Mouse (Mus musculus): ENCODE data around the gene Ntm.

DNA sequence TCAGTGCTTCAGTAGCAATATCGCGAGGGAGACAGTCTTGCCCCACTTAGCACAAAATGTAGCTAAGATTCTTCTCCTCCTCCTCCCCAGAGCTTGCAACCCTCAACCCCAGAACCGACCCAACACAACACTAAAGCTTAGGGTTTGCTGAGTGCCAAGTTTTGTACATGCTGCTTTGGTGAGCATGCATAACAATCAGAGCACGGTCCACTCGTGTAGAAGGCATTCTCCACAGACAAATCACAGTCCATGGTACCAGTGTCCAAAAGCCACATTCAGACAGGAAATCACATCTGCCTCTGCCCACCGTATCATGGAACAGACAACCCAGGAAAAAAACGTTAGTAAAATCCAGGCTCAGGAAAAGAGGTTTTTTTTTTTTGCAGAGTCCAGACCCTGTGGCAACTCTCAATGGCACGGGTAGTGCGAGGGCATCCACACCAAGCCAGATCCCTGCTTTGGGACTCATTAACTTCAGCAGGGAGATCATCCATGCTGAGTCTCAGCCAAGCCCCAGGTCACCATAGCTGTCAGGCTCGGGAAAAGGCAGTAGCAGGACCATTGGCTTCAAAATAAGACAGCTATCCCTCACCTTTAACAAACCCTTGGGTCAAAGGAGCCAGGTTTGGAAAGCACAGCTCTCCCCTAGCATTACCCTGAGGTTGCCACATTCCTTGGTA lies 552.1 kb downstream of the Ntm start:
- TF ChIP-seq CTCF (IDR thresholded peaks at IDR 0.05), result no peak
- no peak for TF ChIP-seq EP300 (IDR thresholded peaks at IDR 0.05)
